Mouse (Mus musculus) lung, postnatal 0 days (tissue): ENCODE results near the gene Glp2r. TPM values are rescaled to one million over a fixed set of nuclear protein-coding genes. Genes with fewer than 3 reads are reported as not detected.

Source experiments
- ATAC-seq: fragments of 200-750 bp; cut with Nextera tagmentation; 2 replicates; pipeline ENCODE4 v1.8.0; 2017; ENCODE audit warnings: moderate library complexity
- DNase-seq: peaks from one replicate; pipeline ENCODE4 v3.0.0-alpha.2; 2016; ENCODE audit warnings: low spot score
- H3K27ac ChIP-seq: fragments of 300-500 bp; sonication (generic); 2 replicates; pipeline ENCODE4 v1.5.1; 2014; ENCODE audit warnings: antibody characterized with exemption, mild to moderate bottlenecking, low read length, mixed read lengths
- H3K27me3 ChIP-seq: fragments of 300-500 bp; sonication (generic); replicated peaks from 2 replicates; pipeline ENCODE4 v1.6.1; 2014; ENCODE audit warnings: low read length, mixed read lengths; ENCODE audit not compliant: insufficient read depth
- H3K36me3 ChIP-seq: fragments of 300-500 bp; sonication (generic); 2 replicates; pipeline ENCODE4 v1.6.1; 2014; ENCODE audit warnings: low read length, mixed read lengths; ENCODE audit not compliant: insufficient read depth
- H3K4me1 ChIP-seq: fragments of 300-500 bp; sonication (generic); 2 replicates; pipeline ENCODE4 v1.6.1; 2014; ENCODE audit warnings: antibody characterized with exemption, low read depth, low read length, mixed read lengths; ENCODE audit not compliant: insufficient read depth
- H3K4me2 ChIP-seq: fragments of 300-500 bp; sonication (generic); replicated peaks from 2 replicates; pipeline ENCODE4 v1.6.1; 2014; ENCODE audit warnings: low read depth, mild to moderate bottlenecking, low read length, moderate library complexity, mixed read lengths
- H3K4me3 ChIP-seq: fragments of 300-500 bp; sonication (generic); 2 replicates; pipeline ENCODE4 v1.5.1; 2014; ENCODE audit warnings: low read depth, low read length
- H3K9ac ChIP-seq: fragments of 300-500 bp; sonication (generic); replicated peaks from 2 replicates; pipeline ENCODE4 v1.6.1; 2014; ENCODE audit warnings: low read depth, mild to moderate bottlenecking
- H3K9me3 ChIP-seq: fragments of 300-500 bp; sonication (generic); 2 replicates; pipeline ENCODE4 v1.6.1; 2016; ENCODE audit warnings: low read length, mixed read lengths
- CTCF ChIP-seq: IDR thresholded peaks from 2 replicates; pipeline ENCODE4 v1.5.1; 2016; ENCODE audit warnings: antibody characterized with exemption, mild to moderate bottlenecking
- EP300 ChIP-seq: IDR thresholded peaks from 2 replicates; pipeline ENCODE4 v1.6.1; 2016; ENCODE audit warnings: antibody characterized with exemption, mild to moderate bottlenecking, control low read depth
- WGBS: fragments of 180-500 bp; shearing (Covaris S2); extraction: QIAGEN DNeasy Blood & Tissue Kit; methylation state at CpG from one replicate; pipeline ENCODE4 v1.1.7; 2014; 5-methylcytosine and 5-hydroxymethylcytosine counted together
- polyA plus RNA-seq: library from polyadenylated mRNA; unstranded; fragments of >200 nt; fragmentation: Nextera tagmentation; extraction: Ambion mirVana; gene quantifications from 2 replicates; pipeline ENCODE4 v1.2.1, GENCODE M21; 2015

Gene Glp2r
- polyA plus RNA-seq, 1 experiment from 2014 or later = not detected

DNA sequence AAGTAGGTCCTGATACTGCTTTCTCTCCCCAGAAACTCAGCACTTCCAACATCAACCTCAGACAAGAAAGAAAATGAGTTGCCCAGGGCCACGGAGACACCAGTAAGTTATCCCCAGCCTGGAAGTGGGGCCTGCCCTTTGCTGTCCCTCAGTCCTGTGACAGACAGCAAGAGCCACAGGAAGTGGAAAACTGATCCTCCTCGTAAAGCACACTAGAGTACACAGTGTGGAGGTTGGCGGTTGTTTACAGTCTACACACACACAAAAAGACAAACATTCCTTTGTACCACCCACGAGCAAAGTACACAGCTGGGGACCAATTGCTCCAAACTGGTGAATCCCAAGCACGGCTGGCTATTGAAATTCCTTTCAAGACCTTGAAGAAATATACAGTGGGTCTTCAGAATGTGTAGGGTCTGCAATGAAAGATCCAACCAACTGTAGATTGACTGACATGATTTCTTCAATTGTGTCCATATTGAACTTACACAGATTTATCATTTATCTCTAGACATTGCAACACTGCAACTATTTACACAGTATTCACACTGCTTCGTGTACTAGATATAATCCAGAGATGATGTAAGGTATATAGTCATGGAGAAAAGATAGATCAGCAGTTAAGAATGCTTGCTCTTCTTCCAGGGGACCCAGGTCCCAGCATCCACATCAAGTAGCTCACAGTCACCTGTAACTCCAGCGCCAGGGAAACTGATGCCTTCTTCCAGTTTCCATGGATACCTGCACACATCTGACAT, 48.4 kb downstream of the Glp2r start:
- no peaks in the 10 kb centered on the region for H3K4me1 ChIP-seq

DNA sequence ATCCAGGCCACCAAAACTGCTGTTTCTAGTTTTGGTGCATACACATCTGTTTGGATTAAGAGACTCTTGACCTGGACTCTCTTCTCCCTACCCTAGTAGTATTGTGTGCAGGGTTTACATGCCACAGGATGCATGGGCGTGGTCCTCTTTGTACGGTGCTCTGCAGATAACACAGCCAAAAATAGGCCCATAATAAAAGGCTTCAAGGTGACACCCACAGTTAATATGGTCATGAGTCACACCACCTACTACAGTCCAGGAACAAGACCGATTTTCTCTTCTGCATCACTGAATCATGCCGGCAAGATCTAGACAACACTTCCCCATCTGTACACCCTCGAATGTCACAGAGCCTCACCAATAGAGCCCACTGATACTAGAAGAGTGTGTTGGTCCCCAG, 49.5 kb downstream of the Glp2r start:
- H3K27ac ChIP-seq = no peak overlapping the region
- H3K4me3 ChIP-seq = no peak overlapping the region
- no peaks in the 10 kb centered on the region for H3K4me1 ChIP-seq
- no peak overlapping the region for H3K4me2 ChIP-seq
- H3K9ac ChIP-seq = no peak overlapping the region
- WGBS = 73% methylated on average over 5 of the region's 5 CpGs
- H3K9me3 ChIP-seq = no peaks in the 10 kb centered on the region
- no peaks in the 10 kb centered on the region for H3K27me3 ChIP-seq
- TF ChIP-seq CTCF = no peak
- no peak for TF ChIP-seq EP300
- no peaks in the 10 kb centered on the region for H3K36me3 ChIP-seq
- ATAC-seq (no peak), DNase-seq (no peak)

More for the DNA sequence above, 48.4 kb downstream of the Glp2r start:
- H3K4me3 ChIP-seq = no peak overlapping the region
- H3K9me3 ChIP-seq = no peaks in the 10 kb centered on the region
- WGBS = 31% methylated on average over 7 of the region's 7 CpGs
- H3K27ac ChIP-seq = no peak overlapping the region
- no peaks in the 10 kb centered on the region for H3K36me3 ChIP-seq
- TF ChIP-seq CTCF (no peak), EP300 (no peak)
- H3K9ac ChIP-seq = no peak overlapping the region
- no peak for DNase-seq
- H3K27me3 ChIP-seq = no peaks in the 10 kb centered on the region
- no peak overlapping the region for H3K4me2 ChIP-seq
- no peak for ATAC-seq

GRCm38 (mm10) chr11:67715382-67715781, 55.6 kb downstream of the Glp2r start:
- no peak overlapping the region for H3K4me2 ChIP-seq
- 75% methylated on average over 4 of the region's 4 CpGs for WGBS
- TF ChIP-seq EP300 (no peak), CTCF (no peak)
- no peak overlapping the region for H3K4me3 ChIP-seq
- ATAC-seq = no peak
- DNase-seq = no peak
- no peaks in the 10 kb centered on the region for H3K9me3 ChIP-seq
- no peak overlapping the region for H3K27ac ChIP-seq
- H3K4me1 ChIP-seq = no peaks in the 10 kb centered on the region
- H3K27me3 ChIP-seq = no peaks in the 10 kb centered on the region
- H3K9ac ChIP-seq = no peak overlapping the region
- H3K36me3 ChIP-seq = no peaks in the 10 kb centered on the region

- Histone ChIP-seq H3K9me3 (no peaks in the 10 kb centered on the region), H3K27ac (no peak overlapping the region), H3K4me2 (no peak overlapping the region), H3K36me3 (no peaks in the 10 kb centered on the region), H3K9ac (no peak overlapping the region), H3K27me3 (no peaks in the 10 kb centered on the region), H3K4me1 (no peaks in the 10 kb centered on the region), H3K4me3 (no peak overlapping the region)
- TF ChIP-seq CTCF (no peak), EP300 (no peak)
- no peak for DNase-seq
- 62% methylated on average over 4 of the region's 4 CpGs for WGBS
- no peak for ATAC-seq
Observed at GRCm38 (mm10) chr11:67712976-67713375, 58.0 kb downstream of the Glp2r start.

DNA sequence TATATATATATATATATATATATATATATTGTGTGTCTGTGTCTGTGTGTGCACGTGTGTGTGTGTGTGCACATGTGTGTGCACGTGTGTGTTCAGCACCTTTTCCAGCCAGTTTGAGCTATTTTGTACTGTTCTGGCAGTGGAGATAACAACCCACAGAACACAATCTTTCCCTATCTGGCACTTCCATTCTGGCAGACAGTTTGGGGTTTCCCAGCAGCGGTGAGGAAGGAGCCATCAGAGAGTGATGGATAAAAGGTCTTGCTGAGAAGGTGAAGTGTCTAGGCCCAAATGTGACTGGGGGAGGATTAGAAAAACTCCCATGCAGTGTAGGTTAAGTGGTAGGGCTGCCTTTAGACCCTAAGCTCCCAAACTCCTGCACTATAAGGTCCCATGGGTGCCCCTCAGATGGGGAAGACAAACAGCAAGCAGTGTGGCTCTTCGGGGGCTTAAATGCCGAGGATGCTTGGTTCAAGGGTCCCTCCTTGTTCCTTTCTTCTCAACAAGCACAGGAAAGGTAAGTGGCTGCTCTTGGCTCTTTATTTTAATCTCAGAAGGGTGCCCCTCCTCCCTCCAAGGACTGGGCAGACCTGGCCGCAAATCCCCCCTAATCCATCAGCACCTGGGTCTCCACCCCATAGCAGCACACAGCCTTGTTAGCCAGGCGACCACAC, 76.1 kb downstream of the Glp2r start, which contains the start of gene Rcvrn:
Gene Rcvrn, plus strand, starts transcription at position 624 of the 674 bp plus-strand sequence.
- Histone ChIP-seq H3K27ac (no peak within 1 kb of the TSS), H3K4me3 (no peak within 1 kb of the TSS), H3K4me2 (no peak within 1 kb of the TSS), H3K4me1 (no peaks in the 10 kb centered on the region), H3K9me3 (no peaks in the 10 kb centered on the region), H3K27me3 (no peaks in the 10 kb centered on the region), H3K36me3 (no peaks in the 10 kb centered on the region), H3K9ac (no peak within 1 kb of the TSS)
- WGBS = 63% methylated on average over 7 of the region's 7 CpGs
- DNase-seq (no peak), ATAC-seq (no peak)
- TF ChIP-seq CTCF (no peak), EP300 (no peak)

DNA sequence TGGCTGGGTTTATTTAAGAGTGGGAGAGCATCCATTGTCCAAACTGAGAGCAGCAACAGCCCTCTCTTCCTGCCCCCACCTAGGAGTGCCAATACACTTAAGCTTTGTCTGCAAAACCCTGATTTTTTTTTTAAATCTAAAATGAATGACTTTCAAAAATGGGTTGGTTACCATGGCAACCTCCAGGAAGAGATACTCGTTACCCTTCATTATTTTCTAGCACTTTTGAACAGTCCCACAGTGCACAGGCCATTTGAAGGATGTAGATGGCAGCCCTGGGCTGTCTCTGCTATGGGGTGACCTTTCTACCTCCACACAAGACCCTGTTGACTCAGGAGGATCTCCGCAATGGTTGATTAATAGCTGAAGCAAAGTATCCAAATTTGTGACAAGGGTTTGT, 84.8 kb downstream of the Glp2r start:
- H3K4me2 ChIP-seq = no peak overlapping the region
- no peak overlapping the region for H3K9ac ChIP-seq
- no peaks in the 10 kb centered on the region for H3K27me3 ChIP-seq
- ATAC-seq (no peak), DNase-seq (no peak)
- no peaks in the 10 kb centered on the region for H3K36me3 ChIP-seq
- TF ChIP-seq CTCF (no peak), EP300 (no peak)
- no peak overlapping the region for H3K27ac ChIP-seq
- 74% methylated on average over 2 of the region's 2 CpGs for WGBS
- no peaks in the 10 kb centered on the region for H3K4me1 ChIP-seq
- H3K4me3 ChIP-seq = no peak overlapping the region
- no peaks in the 10 kb centered on the region for H3K9me3 ChIP-seq
